Mouse (Mus musculus): Measurements from ENCODE around the gene Kcng4. TPM values are rescaled to one million over a fixed set of nuclear protein-coding genes. Genes with fewer than 3 reads are reported as not detected.

Gene Kcng4
- polyA plus RNA-seq, 1 experiment = not detected

GRCm38 (mm10) chr8:119620116-119620840 lies 15.2 kb downstream of the Kcng4 start:
- Histone ChIP-seq H3ac (ENCODE audit: control insufficient read depth, insufficient read length, low read depth) (no peak overlapping the region), H3K79me2 (ENCODE audit: control insufficient read depth, insufficient read depth) (no peaks in the 10 kb centered on the region), H3K27me3 (ENCODE audit: control insufficient read depth, insufficient read depth, insufficient read length) (peaks cover 86% of the 10 kb centered on the region), H3K4me3 (ENCODE audit: insufficient read depth, poor library complexity, severe bottlenecking) (no peak overlapping the region), H3K79me3 (ENCODE audit: low read depth) (no peaks in the 10 kb centered on the region), H3K36me3 (ENCODE audit: control insufficient read depth, insufficient read depth) (no peaks in the 10 kb centered on the region)
- TF ChIP-seq CEBPB (IDR thresholded peaks at IDR 0.05; ENCODE audit: low read depth) = no peak
- no peak for TF ChIP-seq FOSL1 (IDR thresholded peaks at IDR 0.05; ENCODE audit: insufficient read depth, low read length, poor library complexity, severe bottlenecking)
- no peak for TF ChIP-seq MYOD1 (IDR thresholded peaks at IDR 0.05; ENCODE audit: control insufficient read depth, insufficient read length, low read depth)
- no peak for TF ChIP-seq MYOG (IDR thresholded peaks at IDR 0.05; ENCODE audit: control insufficient read depth, extremely low read depth, insufficient read length)
- no peak for TF ChIP-seq USF1 (IDR thresholded peaks at IDR 0.05; ENCODE audit: low read depth)
- no peak for TF ChIP-seq CTCF (IDR thresholded peaks at IDR 0.05; ENCODE audit: control insufficient read depth, insufficient read depth, insufficient read length)
- TF ChIP-seq MAX (IDR thresholded peaks at IDR 0.05) = no peak

- Histone ChIP-seq H3K36me3 (ENCODE audit: control insufficient read depth, insufficient read depth) (no peaks in the 10 kb centered on the region), H3K4me3 (ENCODE audit: insufficient read depth, poor library complexity, severe bottlenecking) (no peak overlapping the region)
These were observed 16.6 kb downstream of the Kcng4 start for GRCm38 (mm10) chr8:119618887-119619286.

GRCm38 (mm10) chr8:119617586-119617985 lies 17.9 kb downstream of the Kcng4 start:
- no peak overlapping the region for H3K4me3 ChIP-seq (ENCODE audit: insufficient read depth, poor library complexity, severe bottlenecking)
- H3K36me3 ChIP-seq (ENCODE audit: control insufficient read depth, insufficient read depth) = no peaks in the 10 kb centered on the region
- H3K79me3 ChIP-seq (ENCODE audit: low read depth) = no peaks in the 10 kb centered on the region
- H3ac ChIP-seq (ENCODE audit: control insufficient read depth, insufficient read length, low read depth) = no peak overlapping the region
- H3K27me3 ChIP-seq (ENCODE audit: control insufficient read depth, insufficient read depth, insufficient read length) = peaks cover 86% of the 10 kb centered on the region
- no peaks in the 10 kb centered on the region for H3K79me2 ChIP-seq (ENCODE audit: control insufficient read depth, insufficient read depth)
- TF ChIP-seq FOSL1 (IDR thresholded peaks at IDR 0.05; ENCODE audit: insufficient read depth, low read length, poor library complexity, severe bottlenecking) (no peak), USF1 (IDR thresholded peaks at IDR 0.05; ENCODE audit: low read depth) (no peak), MYOG (IDR thresholded peaks at IDR 0.05; ENCODE audit: control insufficient read depth, extremely low read depth, insufficient read length) (no peak), MYOD1 (IDR thresholded peaks at IDR 0.05; ENCODE audit: control insufficient read depth, insufficient read length, low read depth) (no peak), MAX (IDR thresholded peaks at IDR 0.05) (no peak), CEBPB (IDR thresholded peaks at IDR 0.05; ENCODE audit: low read depth) (no peak), CTCF (IDR thresholded peaks at IDR 0.05; ENCODE audit: control insufficient read depth, insufficient read depth, insufficient read length) (no peak)

More at GRCm38 (mm10) chr8:119618887-119619286, 16.6 kb downstream of the Kcng4 start:
- no peak overlapping the region for H3ac ChIP-seq (ENCODE audit: control insufficient read depth, insufficient read length, low read depth)
- H3K79me2 ChIP-seq (ENCODE audit: control insufficient read depth, insufficient read depth) = no peaks in the 10 kb centered on the region
- TF ChIP-seq FOSL1 (IDR thresholded peaks at IDR 0.05; ENCODE audit: insufficient read depth, low read length, poor library complexity, severe bottlenecking) = no peak
- peaks cover 86% of the 10 kb centered on the region for H3K27me3 ChIP-seq (ENCODE audit: control insufficient read depth, insufficient read depth, insufficient read length)
- H3K79me3 ChIP-seq (ENCODE audit: low read depth) = no peaks in the 10 kb centered on the region

GRCm38 (mm10) chr8:119616811-119617210 lies 18.7 kb downstream of the Kcng4 start:
- Histone ChIP-seq H3K79me3 (ENCODE audit: low read depth) (no peaks in the 10 kb centered on the region), H3ac (ENCODE audit: control insufficient read depth, insufficient read length, low read depth) (no peak overlapping the region), H3K79me2 (ENCODE audit: control insufficient read depth, insufficient read depth) (no peaks in the 10 kb centered on the region), H3K27me3 (ENCODE audit: control insufficient read depth, insufficient read depth, insufficient read length) (peaks cover 82% of the 10 kb centered on the region), H3K4me3 (ENCODE audit: insufficient read depth, poor library complexity, severe bottlenecking) (no peak overlapping the region), H3K36me3 (ENCODE audit: control insufficient read depth, insufficient read depth) (no peaks in the 10 kb centered on the region)
- TF ChIP-seq CEBPB (IDR thresholded peaks at IDR 0.05; ENCODE audit: low read depth) (no peak), CTCF (IDR thresholded peaks at IDR 0.05; ENCODE audit: control insufficient read depth, insufficient read depth, insufficient read length) (no peak), MYOD1 (IDR thresholded peaks at IDR 0.05; ENCODE audit: control insufficient read depth, insufficient read length, low read depth) (no peak), MAX (IDR thresholded peaks at IDR 0.05) (no peak), FOSL1 (IDR thresholded peaks at IDR 0.05; ENCODE audit: insufficient read depth, low read length, poor library complexity, severe bottlenecking) (no peak), USF1 (IDR thresholded peaks at IDR 0.05; ENCODE audit: low read depth) (no peak), MYOG (IDR thresholded peaks at IDR 0.05; ENCODE audit: control insufficient read depth, extremely low read depth, insufficient read length) (no peak)

- no peak overlapping the region for H3ac ChIP-seq (ENCODE audit: control insufficient read depth, insufficient read length, low read depth)
- H3K27me3 ChIP-seq (ENCODE audit: control insufficient read depth, insufficient read depth, insufficient read length) = peaks cover 78% of the 10 kb centered on the region
- no peaks in the 10 kb centered on the region for H3K79me3 ChIP-seq (ENCODE audit: low read depth)
- no peak overlapping the region for H3K4me3 ChIP-seq (ENCODE audit: insufficient read depth, poor library complexity, severe bottlenecking)
- no peaks in the 10 kb centered on the region for H3K79me2 ChIP-seq (ENCODE audit: control insufficient read depth, insufficient read depth)
- no peaks in the 10 kb centered on the region for H3K36me3 ChIP-seq (ENCODE audit: control insufficient read depth, insufficient read depth)
- TF ChIP-seq MYOD1 (IDR thresholded peaks at IDR 0.05; ENCODE audit: control insufficient read depth, insufficient read length, low read depth) = no peak
- TF ChIP-seq CEBPB (IDR thresholded peaks at IDR 0.05; ENCODE audit: low read depth) = no peak
- TF ChIP-seq USF1 (IDR thresholded peaks at IDR 0.05; ENCODE audit: low read depth) = no peak
- no peak for TF ChIP-seq MYOG (IDR thresholded peaks at IDR 0.05; ENCODE audit: control insufficient read depth, extremely low read depth, insufficient read length)
- TF ChIP-seq FOSL1 (IDR thresholded peaks at IDR 0.05; ENCODE audit: insufficient read depth, low read length, poor library complexity, severe bottlenecking) = no peak
- no peak for TF ChIP-seq MAX (IDR thresholded peaks at IDR 0.05)
- no peak for TF ChIP-seq CTCF (IDR thresholded peaks at IDR 0.05; ENCODE audit: control insufficient read depth, insufficient read depth, insufficient read length)
These were observed 19.1 kb downstream of the Kcng4 start for GRCm38 (mm10) chr8:119616358-119616757.

- Histone ChIP-seq H3K36me3 (ENCODE audit: control insufficient read depth, insufficient read depth) (no peaks in the 10 kb centered on the region), H3K79me2 (ENCODE audit: control insufficient read depth, insufficient read depth) (no peaks in the 10 kb centered on the region), H3K4me3 (ENCODE audit: insufficient read depth, poor library complexity, severe bottlenecking) (no peak overlapping the region), H3ac (ENCODE audit: control insufficient read depth, insufficient read length, low read depth) (no peak overlapping the region), H3K79me3 (ENCODE audit: low read depth) (no peaks in the 10 kb centered on the region), H3K27me3 (ENCODE audit: control insufficient read depth, insufficient read depth, insufficient read length) (peaks cover 70% of the 10 kb centered on the region)
- TF ChIP-seq MAX (IDR thresholded peaks at IDR 0.05) (no peak), CEBPB (IDR thresholded peaks at IDR 0.05; ENCODE audit: low read depth) (no peak), FOSL1 (IDR thresholded peaks at IDR 0.05; ENCODE audit: insufficient read depth, low read length, poor library complexity, severe bottlenecking) (no peak), CTCF (IDR thresholded peaks at IDR 0.05; ENCODE audit: control insufficient read depth, insufficient read depth, insufficient read length) (no peak), USF1 (IDR thresholded peaks at IDR 0.05; ENCODE audit: low read depth) (no peak), MYOD1 (IDR thresholded peaks at IDR 0.05; ENCODE audit: control insufficient read depth, insufficient read length, low read depth) (no peak), MYOG (IDR thresholded peaks at IDR 0.05; ENCODE audit: control insufficient read depth, extremely low read depth, insufficient read length) (no peak)
These were observed 20.4 kb downstream of the Kcng4 start for GRCm38 (mm10) chr8:119615096-119615495.

Data from C2C12 (cell line).